Mouse (Mus musculus): Measurements from ENCODE around the gene Mef2a.
"Not testable (repeated sequence)": the region's sequence is repeated elsewhere in the genome, so short reads cannot be mapped to it uniquely, and the experiment has no call there.

The Mef2a gene

GRCm38 (mm10) chr7:67369645-67370044, 3.0 kb downstream of the Mef2a start:
- DNase-seq, result no peak

GRCm38 (mm10) chr7:67368394-67368793, 4.3 kb downstream of the Mef2a start:
- no peak for DNase-seq

- DNase-seq, result no peak
Measured at GRCm38 (mm10) chr7:67360588-67360987, 12.1 kb downstream of the Mef2a start.

- DNase-seq, result no peak
Measured at GRCm38 (mm10) chr7:67359863-67360262, 12.8 kb downstream of the Mef2a start.

- DNase-seq, result no peak
Measured at GRCm38 (mm10) chr7:67355870-67356269, 16.8 kb downstream of the Mef2a start.

- DNase-seq, result no peak
Measured at GRCm38 (mm10) chr7:67353667-67354066, 19.0 kb downstream of the Mef2a start.

GRCm38 (mm10) chr7:67352989-67353388, 19.7 kb downstream of the Mef2a start:
- no peak for DNase-seq

GRCm38 (mm10) chr7:67344443-67344842, 28.2 kb downstream of the Mef2a start:
- DNase-seq, result no peak

- no peak for DNase-seq
Measured at GRCm38 (mm10) chr7:67342067-67342625, 30.5 kb downstream of the Mef2a start.

- no peak for DNase-seq
Measured at GRCm38 (mm10) chr7:67320359-67320758, 52.3 kb downstream of the Mef2a start.

GRCm38 (mm10) chr7:67318697-67319096, 54.0 kb downstream of the Mef2a start:
- no peak for DNase-seq

GRCm38 (mm10) chr7:67313200-67313599, 59.5 kb downstream of the Mef2a start:
- DNase-seq, result no peak

- no peak for DNase-seq
Measured at GRCm38 (mm10) chr7:67310151-67310550, 62.5 kb downstream of the Mef2a start.

GRCm38 (mm10) chr7:67308102-67308501, 64.6 kb downstream of the Mef2a start:
- no peak for DNase-seq

GRCm38 (mm10) chr7:67307078-67307477, 65.6 kb downstream of the Mef2a start:
- no peak for DNase-seq

- no peak for DNase-seq
Measured at GRCm38 (mm10) chr7:67304937-67305336, 67.7 kb downstream of the Mef2a start.

- no peak for DNase-seq
Measured at GRCm38 (mm10) chr7:67296419-67296818, 76.2 kb downstream of the Mef2a start.

GRCm38 (mm10) chr7:67291356-67291755, 81.3 kb downstream of the Mef2a start:
- no peak for DNase-seq

- DNase-seq, result no peak
Measured at GRCm38 (mm10) chr7:67287456-67287855, 85.2 kb downstream of the Mef2a start.

GRCm38 (mm10) chr7:67283581-67283980, 89.1 kb downstream of the Mef2a start:
- DNase-seq, result no peak

GRCm38 (mm10) chr7:67270447-67270846, 102.2 kb downstream of the Mef2a start:
- DNase-seq, result not testable (repeated sequence)

GRCm38 (mm10) chr7:67259828-67260563, 112.7 kb downstream of the Mef2a start:
- DNase-seq, result peak; percentile 62 to 76

- no peak for DNase-seq
Measured at GRCm38 (mm10) chr7:67246067-67246466, 126.6 kb downstream of the Mef2a start.

- no peak for DNase-seq
Measured at GRCm38 (mm10) chr7:67245255-67245654, 127.4 kb downstream of the Mef2a start.

- DNase-seq, result no peak
Measured at GRCm38 (mm10) chr7:67243894-67244282, 128.8 kb downstream of the Mef2a start.
